Mouse (Mus musculus) cerebellum, adult 2 months (tissue): Measurements from ENCODE around the gene Trpm6.

ENCODE experiments used
- CTCF ChIP-seq: fragments of 200-500 bp; IDR thresholded peaks from 2 replicates; pipeline ENCODE4 v1.5.1; 2011; ENCODE audit warnings: low read depth, mild to moderate bottlenecking, control low read depth, low read length, moderate library complexity, borderline replicate concordance; ENCODE audit not compliant: insufficient read depth
- POLR2A ChIP-seq: fragments of 200-500 bp; IDR thresholded peaks from 2 replicates; pipeline ENCODE4 v1.6.1; 2011; ENCODE audit warnings: low read length, control low read depth, borderline replicate concordance; ENCODE audit not compliant: insufficient read depth

GRCm38 (mm10) chr19:18730255-18730654 lies 19.5 kb upstream of the Trpm6 start:
- TF ChIP-seq CTCF (no peak), POLR2A (no peak)
